ENCODE assay signal across 10 mouse cellular contexts in the genomic region with DNA sequence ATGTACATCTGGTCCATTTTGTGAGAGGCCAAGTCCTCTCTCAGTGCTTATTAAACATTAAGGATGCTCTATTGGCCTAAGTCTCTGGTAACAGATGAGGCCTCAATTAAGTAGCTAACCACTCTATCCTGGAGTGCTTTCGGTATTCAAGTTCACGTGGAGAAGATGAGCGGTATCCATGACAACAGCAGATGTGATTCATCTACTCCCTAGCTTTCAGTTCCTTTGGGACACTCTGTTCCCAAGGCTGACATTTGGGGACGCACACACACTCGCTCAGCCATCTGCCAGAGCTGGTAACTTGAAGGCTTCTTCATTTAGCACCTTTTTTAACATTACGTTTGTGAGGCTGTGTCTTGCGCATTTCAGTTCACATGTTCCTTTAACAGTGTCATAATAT. TPM values are rescaled to one million over a fixed set of nuclear protein-coding genes. Genes with fewer than 3 reads are reported as not detected.
DNase-seq lines count a peak whose midpoint lies in the region; ATAC-seq lines count a peak whose summit lies in the region.
"Had no signal": no experiment of that assay in that cellular context is flagged by ENCODE, and none has a peak within 500 bp of the region (broad histone marks: within the 10 kb centered on the region; RNA-seq: fewer than 3 reads in every experiment).

No protein-coding gene starts in this region.

- H3K36me3 ChIP-seq in embryonic facial prominence, embryonic 14.5 days (ENCODE audit: control insufficient read depth, insufficient read depth, low read length): no peaks in the 10 kb centered on the region
- no peaks in the 10 kb centered on the region for H3K36me3 ChIP-seq in embryonic facial prominence, embryonic 10.5 days (replicated peaks)
- H3K36me3 ChIP-seq: liver, embryonic 15.5 days had no signal

- peak; percentile 31 for DNase-seq in embryonic facial prominence, embryonic 14.5 days (ENCODE audit: low spot score)
- no peak for DNase-seq in embryonic facial prominence, embryonic 10.5 days (ENCODE audit: low spot score)
- DNase-seq in frontal cortex, postnatal 36 days (ENCODE audit: low spot score in 2 of 2): peak; percentile 85 to 90
- peak; percentile 88 to 90 for DNase-seq in left cerebral cortex, adult 9 months (ENCODE audit: low spot score in 2 of 2)
- peak; percentile 73 for DNase-seq in right cerebral cortex, postnatal 25 days
- no peak for DNase-seq in spleen, postnatal 10 days (ENCODE audit: low spot score in 2 of 2)
- DNase-seq in cerebellum, adult 11 months: no peak

- no peak; the same call in 1 of the 2 replicates for ATAC-seq in embryonic facial prominence, embryonic 14.5 days (ENCODE audit: low read depth)
- no peak for ATAC-seq in CD4-positive, CD25-positive, alpha-beta regulatory T cell, adult 4 months

- H3K27ac ChIP-seq in embryonic facial prominence, embryonic 14.5 days (replicated peaks; ENCODE audit: low read depth, low read length): no peak overlapping the region
- H3K27ac ChIP-seq in embryonic facial prominence, embryonic 10.5 days (replicated peaks): no peak overlapping the region
- H3K27ac ChIP-seq: liver, embryonic 15.5 days had no signal

- no peak overlapping the region for H3K4me3 ChIP-seq in embryonic facial prominence, embryonic 14.5 days (ENCODE audit: low read depth, low read length)
- H3K4me3 ChIP-seq in embryonic facial prominence, embryonic 10.5 days: no peak overlapping the region
- H3K4me3 ChIP-seq: liver, embryonic 15.5 days had no signal

- H3K4me2 ChIP-seq in embryonic facial prominence, embryonic 14.5 days (ENCODE audit: low read depth, low read length): no peak overlapping the region
- H3K4me2 ChIP-seq: liver, embryonic 15.5 days had no signal

- no peaks in the 10 kb centered on the region for H3K9me3 ChIP-seq in embryonic facial prominence, embryonic 14.5 days (ENCODE audit: control insufficient read depth, low read length)
- H3K9me3 ChIP-seq in embryonic facial prominence, embryonic 10.5 days: no peaks in the 10 kb centered on the region
- H3K9me3 ChIP-seq: liver, embryonic 15.5 days had no signal

- no peaks in the 10 kb centered on the region for H3K27me3 ChIP-seq in embryonic facial prominence, embryonic 14.5 days (replicated peaks; ENCODE audit: control insufficient read depth, insufficient read depth, low read length)
- H3K27me3 ChIP-seq in embryonic facial prominence, embryonic 10.5 days (replicated peaks; ENCODE audit: low read depth, poor library complexity, severe bottlenecking): no peaks in the 10 kb centered on the region
- H3K27me3 ChIP-seq: CH12.LX; liver, embryonic 15.5 days had no signal

- WGBS in embryonic facial prominence, embryonic 14.5 days: 79% methylated on average over 7 of the region's 7 CpGs
- 83% methylated on average over 7 of the region's 7 CpGs for WGBS in embryonic facial prominence, embryonic 10.5 days

- no peaks in the 10 kb centered on the region for H3K4me1 ChIP-seq in embryonic facial prominence, embryonic 14.5 days (ENCODE audit: control insufficient read depth, insufficient read depth, low read length)
- peaks cover 12% of the 10 kb centered on the region for H3K4me1 ChIP-seq in embryonic facial prominence, embryonic 10.5 days
- H3K4me1 ChIP-seq: liver, embryonic 15.5 days had no signal

- H3K9ac ChIP-seq in embryonic facial prominence, embryonic 14.5 days (ENCODE audit: low read depth, low read length): no peak overlapping the region
- H3K9ac ChIP-seq: liver, embryonic 15.5 days had no signal

RNA-seq across cellular contexts. Expression of a gene that starts 40.3 kb away (rescaled TPM):
- 19.5 and 20.0 TPM in 2 replicates for polyA plus RNA-seq in embryonic facial prominence, embryonic 14.5 days (2014; fragmentation: Nextera tagmentation; extraction: Ambion mirVana)
- polyA plus RNA-seq in embryonic facial prominence, embryonic 10.5 days (2016; fragmentation: Nextera tagmentation; extraction: Ambion mirVana): 17.0 and 17.2 TPM in 2 replicates
- under 1 TPM in 1 of 2 experiments, not detected in 1; 0.03 TPM for polyA plus RNA-seq in CD4-positive, CD25-positive, alpha-beta regulatory T cell, adult 4 months (2017; shearing (Covaris generic))

Comparison
In these comparisons a context has a peak if more than half of its experiments do, and no peak if none do; other contexts are left out.
1. DNase-seq: peak in embryonic facial prominence, embryonic 14.5 days (single experiment), frontal cortex, postnatal 36 days (2 of 2), left cerebral cortex, adult 9 months (2 of 2) and right cerebral cortex, postnatal 25 days (single experiment); none in embryonic facial prominence, embryonic 10.5 days (single experiment), spleen, postnatal 10 days (0 of 2) and cerebellum, adult 11 months (single experiment).
2. RNA of a gene that starts 40.3 kb away (polyA plus RNA-seq): 19.5 to 20.0 TPM in embryonic facial prominence, embryonic 14.5 days and 17.0 to 17.2 TPM in embryonic facial prominence, embryonic 10.5 days; 0.03 TPM in CD4-positive, CD25-positive, alpha-beta regulatory T cell, adult 4 months; every median in the first group is over 10 times any median in the second.